Mouse (Mus musculus): Measurements from ENCODE around the gene Nlrp3. TPM values are rescaled to one million over a fixed set of nuclear protein-coding genes. Genes with fewer than 3 reads are reported as not detected.
"Not testable (repeated sequence)": the region's sequence is repeated elsewhere in the genome, so short reads cannot be mapped to it uniquely, and the experiment has no call there.

The Nlrp3 gene
- total RNA-seq, 2 experiments from 2014 or later = 0.44 to 0.59 TPM

GRCm38 (mm10) chr11:59530870-59531535 is 10.4 kb upstream of the Nlrp3 start:
- intact Hi-C loops (cut with DNase I) = no loop called here
- no peak for DNase-seq (ENCODE audit: low spot score)

GRCm38 (mm10) chr11:59531562-59531961 is 9.8 kb upstream of the Nlrp3 start:
- intact Hi-C loops (cut with DNase I) = no loop called here
- DNase-seq (ENCODE audit: low spot score) = no peak

- intact Hi-C loops (cut with DNase I) = no loop called here
- DNase-seq (ENCODE audit: low spot score) = no peak
Observed at GRCm38 (mm10) chr11:59537218-59538130, 3.9 kb upstream of the Nlrp3 start.

GRCm38 (mm10) chr11:59538387-59538786 is 3.0 kb upstream of the Nlrp3 start:
- intact Hi-C loops (cut with DNase I) = no loop called here
- DNase-seq (ENCODE audit: low spot score) = peak; percentile 36

GRCm38 (mm10) chr11:59540123-59540522 is 1.2 kb upstream of the Nlrp3 start:
- intact Hi-C loops (cut with DNase I) = no loop called here
- no peak for DNase-seq (ENCODE audit: low spot score)

GRCm38 (mm10) chr11:59542442-59542841 is 1.1 kb downstream of the Nlrp3 start:
- no peak for DNase-seq (ENCODE audit: low spot score)
- intact Hi-C loops (cut with DNase I) = no loop called here

- intact Hi-C loops (cut with DNase I) = no loop called here
Observed at GRCm38 (mm10) chr11:59543376-59543775, 2.0 kb downstream of the Nlrp3 start.

GRCm38 (mm10) chr11:59544005-59544404 is 2.6 kb downstream of the Nlrp3 start:
- intact Hi-C loops (cut with DNase I) = no loop called here
- no peak for DNase-seq (ENCODE audit: low spot score)

More at GRCm38 (mm10) chr11:59543376-59543775, 2.0 kb downstream of the Nlrp3 start:
- no peak for DNase-seq (ENCODE audit: low spot score)

- intact Hi-C loops (cut with DNase I) = no loop called here
- DNase-seq (ENCODE audit: low spot score) = no peak
Observed at GRCm38 (mm10) chr11:59554127-59554526, 12.8 kb downstream of the Nlrp3 start.

GRCm38 (mm10) chr11:59554535-59554934 is 13.2 kb downstream of the Nlrp3 start:
- DNase-seq (ENCODE audit: low spot score) = no peak
- intact Hi-C loops (cut with DNase I) = no loop called here

GRCm38 (mm10) chr11:59560906-59561305 is 19.5 kb downstream of the Nlrp3 start:
- intact Hi-C loops (cut with DNase I) = no loop called here
- no peak for DNase-seq (ENCODE audit: low spot score)

- intact Hi-C loops (cut with DNase I) = no loop called here
Observed at GRCm38 (mm10) chr11:59562336-59562735, 21.0 kb downstream of the Nlrp3 start.

GRCm38 (mm10) chr11:59562837-59563236 is 21.5 kb downstream of the Nlrp3 start:
- DNase-seq (ENCODE audit: low spot score) = no peak
- intact Hi-C loops (cut with DNase I) = no loop called here

More at GRCm38 (mm10) chr11:59562336-59562735, 21.0 kb downstream of the Nlrp3 start:
- DNase-seq (ENCODE audit: low spot score) = no peak

- intact Hi-C loops (cut with DNase I) = loop anchor here (1.0 kb wide), 1 partner anchor 44 kb away; no protein-coding TSS in a partner anchor
- no peak for DNase-seq (ENCODE audit: low spot score)
Observed at GRCm38 (mm10) chr11:59569306-59569705, 27.9 kb downstream of the Nlrp3 start.

- no peak for DNase-seq (ENCODE audit: low spot score)
- intact Hi-C loops (cut with DNase I) = no loop called here
Observed at GRCm38 (mm10) chr11:59575726-59576125, 34.4 kb downstream of the Nlrp3 start.

GRCm38 (mm10) chr11:59576135-59576534 is 34.8 kb downstream of the Nlrp3 start, which contains the start of gene Olfr222:
Olfr222 (minus strand) TSS chr11:59576235.
- DNase-seq (ENCODE audit: low spot score); intact Hi-C loops (cut with DNase I): not testable (repeated sequence)

- DNase-seq (ENCODE audit: low spot score) = no peak
- intact Hi-C loops (cut with DNase I) = no loop called here
Observed at GRCm38 (mm10) chr11:59584539-59584938, 43.2 kb downstream of the Nlrp3 start.

GRCm38 (mm10) chr11:59589496-59589895 is 48.1 kb downstream of the Nlrp3 start:
- intact Hi-C loops (cut with DNase I) = no loop called here

GRCm38 (mm10) chr11:59593189-59593588 is 51.8 kb downstream of the Nlrp3 start, which contains the start of gene Olfr223:
Olfr223 (minus strand) TSS chr11:59593289.
- DNase-seq (ENCODE audit: low spot score) = no peak
- intact Hi-C loops (cut with DNase I) = no loop called here

More at GRCm38 (mm10) chr11:59589496-59589895, 48.1 kb downstream of the Nlrp3 start:
- no peak for DNase-seq (ENCODE audit: low spot score)

- intact Hi-C loops (cut with DNase I) = no loop called here
- no peak for DNase-seq (ENCODE audit: low spot score)
Observed at GRCm38 (mm10) chr11:59596091-59596490, 54.7 kb downstream of the Nlrp3 start.

GRCm38 (mm10) chr11:59596950-59597349 is 55.6 kb downstream of the Nlrp3 start:
- intact Hi-C loops (cut with DNase I) = no loop called here
- DNase-seq (ENCODE audit: low spot score) = no peak

All from heart, postnatal 25 days (tissue).